Mouse (Mus musculus): ENCODE results near the gene Cers5. TPM values are rescaled to one million over a fixed set of nuclear protein-coding genes. Genes with fewer than 3 reads are reported as not detected.
"Not testable (repeated sequence)": the region's sequence is repeated elsewhere in the genome, so short reads cannot be mapped to it uniquely, and the experiment has no call there.

Cers5 gene
- polyA plus RNA-seq, 1 experiment from 2014 or later: 75.6 TPM

GRCm38 (mm10) chr15:99729056-99729783 is 43.5 kb downstream of the Cers5 start:
- WGBS: 95% methylated on average over 4 of the region's 4 CpGs
- H3K36me3 ChIP-seq: peaks cover 66% of the 10 kb centered on the region
- no peak overlapping the region for H3K4me3 ChIP-seq
- peaks cover 16% of the 10 kb centered on the region for H3K4me1 ChIP-seq
- no peak overlapping the region for H3K27ac ChIP-seq
- H3K9me3 ChIP-seq (replicated peaks): no peaks in the 10 kb centered on the region; the same call in 1 of the 2 replicates
- no peaks in the 10 kb centered on the region for H3K27me3 ChIP-seq (ENCODE audit: low read depth, poor library complexity, severe bottlenecking)
- no peak for DNase-seq (ENCODE audit: low spot score)

GRCm38 (mm10) chr15:99728211-99728610 is 44.5 kb downstream of the Cers5 start:
- no peak overlapping the region for H3K4me3 ChIP-seq
- no peak for DNase-seq (ENCODE audit: low spot score)
- no peak overlapping the region for H3K27ac ChIP-seq
- H3K4me1 ChIP-seq: peaks cover 26% of the 10 kb centered on the region
- H3K27me3 ChIP-seq (ENCODE audit: low read depth, poor library complexity, severe bottlenecking): no peaks in the 10 kb centered on the region
- H3K36me3 ChIP-seq: peaks cover 59% of the 10 kb centered on the region
- H3K9me3 ChIP-seq (replicated peaks): no peaks in the 10 kb centered on the region; the same call in 1 of the 2 replicates
- 94% methylated on average over 5 of the region's 5 CpGs for WGBS

GRCm38 (mm10) chr15:99727525-99727924 is 45.2 kb downstream of the Cers5 start:
- no peak for DNase-seq (ENCODE audit: low spot score)
- Histone ChIP-seq H3K27ac (no peak overlapping the region), H3K36me3 (peaks cover 58% of the 10 kb centered on the region), H3K4me3 (no peak overlapping the region), H3K27me3 (ENCODE audit: low read depth, poor library complexity, severe bottlenecking) (no peaks in the 10 kb centered on the region), H3K4me1 (peaks cover 31% of the 10 kb centered on the region), H3K9me3 (replicated peaks) (no peaks in the 10 kb centered on the region; the same call in 1 of the 2 replicates)
- WGBS: 95% methylated on average over 12 of the region's 12 CpGs

- not testable (repeated sequence) for H3K4me3 ChIP-seq; H3K27ac ChIP-seq; H3K9me3 ChIP-seq (replicated peaks); H3K27me3 ChIP-seq (ENCODE audit: low read depth, poor library complexity, severe bottlenecking); DNase-seq (ENCODE audit: low spot score)
- Histone ChIP-seq H3K36me3 (peaks cover 58% of the 10 kb centered on the region), H3K4me1 (peaks cover 31% of the 10 kb centered on the region)
- 91% methylated on average over 5 of the region's 5 CpGs for WGBS
These were observed 45.6 kb downstream of the Cers5 start for GRCm38 (mm10) chr15:99727039-99727438.

- Histone ChIP-seq H3K27me3 (ENCODE audit: low read depth, poor library complexity, severe bottlenecking) (no peaks in the 10 kb centered on the region), H3K4me3 (peak overlapping the region; percentile 85), H3K4me1 (peaks cover 31% of the 10 kb centered on the region), H3K36me3 (peaks cover 57% of the 10 kb centered on the region), H3K9me3 (replicated peaks) (no peaks in the 10 kb centered on the region; the same call in 1 of the 2 replicates), H3K27ac (no peak overlapping the region)
- DNase-seq (ENCODE audit: low spot score): no peak
- 84% methylated on average over 2 of the region's 2 CpGs for WGBS
These were observed 46.1 kb downstream of the Cers5 start for GRCm38 (mm10) chr15:99726549-99726948.

GRCm38 (mm10) chr15:99725341-99726155 is 47.1 kb downstream of the Cers5 start, which contains the start of gene Cox14:
Cox14 (plus strand) TSS chr15:99725618.
- DNase-seq (ENCODE audit: low spot score): peak; percentile 98
- no peaks in the 10 kb centered on the region; the same call in 1 of the 2 replicates for H3K9me3 ChIP-seq (replicated peaks)
- H3K27ac ChIP-seq: peak within 1 kb of the TSS; percentile 94
- H3K27me3 ChIP-seq (ENCODE audit: low read depth, poor library complexity, severe bottlenecking): no peaks in the 10 kb centered on the region
- peak within 1 kb of the TSS; percentile 85 for H3K4me3 ChIP-seq
- peaks cover 60% of the 10 kb centered on the region for H3K36me3 ChIP-seq
- peaks cover 31% of the 10 kb centered on the region for H3K4me1 ChIP-seq
- under 1% methylated on average over 68 of the region's 68 CpGs for WGBS

GRCm38 (mm10) chr15:99724292-99725021 is 48.2 kb downstream of the Cers5 start:
- Histone ChIP-seq H3K4me3 (peak overlapping the region; percentile 85), H3K9me3 (replicated peaks) (no peaks in the 10 kb centered on the region; the same call in 1 of the 2 replicates), H3K36me3 (peaks cover 60% of the 10 kb centered on the region), H3K4me1 (peaks cover 31% of the 10 kb centered on the region), H3K27ac (peak overlapping the region; percentile 72), H3K27me3 (ENCODE audit: low read depth, poor library complexity, severe bottlenecking) (no peaks in the 10 kb centered on the region)
- peak; percentile 58 for DNase-seq (ENCODE audit: low spot score)
- WGBS: 15% methylated on average over 16 of the region's 16 CpGs

- Histone ChIP-seq H3K9me3 (replicated peaks) (no peaks in the 10 kb centered on the region), H3K27me3 (ENCODE audit: low read depth, poor library complexity, severe bottlenecking) (no peaks in the 10 kb centered on the region), H3K27ac (peak overlapping the region; percentile 72), H3K36me3 (peaks cover 53% of the 10 kb centered on the region), H3K4me1 (peaks cover 31% of the 10 kb centered on the region), H3K4me3 (peak overlapping the region; percentile 85; the same call in 1 of the 2 replicates)
- WGBS: 27% methylated on average over 11 of the region's 11 CpGs
- DNase-seq (ENCODE audit: low spot score): no peak
These were observed 49.0 kb downstream of the Cers5 start for GRCm38 (mm10) chr15:99723515-99724291.

GRCm38 (mm10) chr15:99723120-99723514 is 49.6 kb downstream of the Cers5 start:
- WGBS: 64% methylated on average over 10 of the region's 10 CpGs
- Histone ChIP-seq H3K4me1 (peaks cover 31% of the 10 kb centered on the region), H3K27me3 (ENCODE audit: low read depth, poor library complexity, severe bottlenecking) (no peaks in the 10 kb centered on the region), H3K36me3 (peaks cover 53% of the 10 kb centered on the region), H3K4me3 (no peak overlapping the region), H3K27ac (peak overlapping the region; percentile 72; the same call in 1 of the 2 replicates), H3K9me3 (replicated peaks) (no peaks in the 10 kb centered on the region)
- no peak for DNase-seq (ENCODE audit: low spot score)

- H3K27me3 ChIP-seq (ENCODE audit: low read depth, poor library complexity, severe bottlenecking): no peaks in the 10 kb centered on the region
- H3K36me3 ChIP-seq: peaks cover 54% of the 10 kb centered on the region
- H3K4me3 ChIP-seq: no peak overlapping the region
- peaks cover 37% of the 10 kb centered on the region for H3K4me1 ChIP-seq
- H3K9me3 ChIP-seq (replicated peaks): no peaks in the 10 kb centered on the region
- DNase-seq (ENCODE audit: low spot score): no peak
- H3K27ac ChIP-seq: no peak overlapping the region
- WGBS: 80% methylated on average over 25 of the region's 25 CpGs
These were observed 50.6 kb downstream of the Cers5 start for GRCm38 (mm10) chr15:99721921-99722743.

- Histone ChIP-seq H3K4me1 (peaks cover 39% of the 10 kb centered on the region), H3K27me3 (ENCODE audit: low read depth, poor library complexity, severe bottlenecking) (no peaks in the 10 kb centered on the region), H3K36me3 (peaks cover 73% of the 10 kb centered on the region), H3K27ac (no peak overlapping the region), H3K4me3 (no peak overlapping the region), H3K9me3 (replicated peaks) (no peaks in the 10 kb centered on the region)
- DNase-seq (ENCODE audit: low spot score): no peak
- 86% methylated on average over 8 of the region's 8 CpGs for WGBS
These were observed 52.8 kb downstream of the Cers5 start for GRCm38 (mm10) chr15:99719865-99720264.
